Mouse (Mus musculus) hematopoietic multipotent progenitor cell, adult 10-12 weeks (in vitro differentiated cells): ENCODE measurements around the gene Slc17a7. TPM values are rescaled to one million over a fixed set of nuclear protein-coding genes. Genes with fewer than 3 reads are reported as not detected.

Experiments
- polyA plus RNA-seq: library from polyadenylated mRNA; stranded (reverse); fragments of >175 nt; gene quantifications from 2 replicates; pipeline ENCODE4 v1.2.3, GENCODE M21; 2012; ENCODE audit warnings: low replicate concordance

Gene Slc17a7
- 0.10 and 0.24 TPM in 2 replicates for polyA plus RNA-seq

GRCm38 (mm10) chr7:45163735-45164490, at the start of gene Slc17a7:
Gene Slc17a7, plus strand, starts transcription at chr7:45163949.

DNA sequence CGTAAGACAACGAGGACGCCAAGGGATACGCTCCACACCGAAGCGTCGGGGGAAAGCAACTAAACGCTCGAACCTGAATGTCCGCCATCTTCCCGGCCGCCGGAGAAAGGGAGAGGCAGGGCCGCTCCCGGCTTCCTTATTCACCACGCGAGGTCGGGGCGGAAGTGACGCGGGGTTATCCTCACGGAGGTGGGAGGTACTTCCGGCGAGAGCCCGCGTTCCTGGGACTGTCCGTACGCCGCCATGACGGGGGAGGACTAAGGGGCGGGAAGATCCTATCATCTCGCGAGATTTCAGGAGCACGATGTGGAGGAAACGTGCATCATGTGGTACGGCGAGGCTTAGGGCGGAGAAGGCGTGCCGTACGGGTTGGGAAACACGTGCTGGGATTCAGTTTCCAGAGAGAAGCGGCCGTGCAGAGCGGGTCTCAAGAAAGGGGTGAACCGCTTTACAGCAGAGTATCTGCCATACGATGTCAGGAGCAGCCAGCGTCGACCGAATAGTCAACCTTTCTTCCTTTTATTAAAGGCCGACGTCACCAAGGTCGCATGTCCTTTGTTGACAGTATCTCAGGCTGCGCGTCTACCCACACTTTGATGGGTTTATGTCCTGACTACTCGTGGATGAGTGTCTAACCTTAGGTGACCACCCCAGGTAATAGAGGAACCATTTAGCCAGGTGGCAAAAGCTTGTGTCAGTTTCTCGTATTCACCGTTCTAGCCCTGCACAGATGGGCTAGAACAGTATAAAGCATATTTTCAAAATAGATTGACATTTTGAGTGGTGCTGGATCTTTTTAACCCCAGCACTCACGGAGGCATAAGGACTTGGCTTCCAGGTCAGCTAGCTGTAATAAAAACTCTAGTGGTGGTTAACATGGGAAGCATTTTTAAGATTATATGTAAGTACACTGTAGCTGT, 39.3 kb upstream of the Slc17a7 start, which contains the start of gene Rps11:
TSS of gene Rps11 (minus strand) at position 216 of the 920 bp plus-strand sequence.

DNA sequence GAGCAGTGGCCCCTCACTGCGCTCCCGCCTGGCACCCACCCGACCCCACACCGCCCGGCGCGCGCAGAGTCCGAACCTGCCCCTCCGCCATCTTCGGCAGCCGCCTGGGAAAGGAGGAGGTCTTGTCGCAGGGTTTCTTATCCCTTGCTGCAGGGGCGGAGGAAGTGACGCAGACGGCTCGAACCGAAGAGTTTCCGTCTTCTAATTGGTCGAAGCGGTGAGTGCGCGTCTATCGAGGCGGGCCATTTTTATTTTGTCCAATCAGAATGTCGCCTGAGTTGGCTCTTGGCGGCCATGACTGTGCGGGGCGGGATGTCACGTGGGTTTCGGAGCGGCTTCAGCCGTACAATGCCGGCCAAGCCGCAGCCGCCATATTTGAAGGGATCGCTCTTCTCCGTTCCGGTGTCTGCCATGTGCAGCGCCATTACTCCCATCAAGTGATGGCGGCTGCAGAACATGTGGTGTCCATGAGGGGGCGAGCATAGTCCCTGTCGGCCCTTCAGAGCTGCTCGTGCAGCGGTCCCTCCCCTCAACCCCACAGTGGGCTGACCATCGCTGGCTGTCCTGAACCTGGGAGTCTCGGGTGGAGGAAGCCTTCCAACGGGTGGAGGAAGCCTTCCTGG, 35.0 kb upstream of the Slc17a7 start, which contains the start of gene Rpl13a:
TSS of gene Rpl13a (minus strand) at position 138 of the 623 bp plus-strand sequence.

DNA sequence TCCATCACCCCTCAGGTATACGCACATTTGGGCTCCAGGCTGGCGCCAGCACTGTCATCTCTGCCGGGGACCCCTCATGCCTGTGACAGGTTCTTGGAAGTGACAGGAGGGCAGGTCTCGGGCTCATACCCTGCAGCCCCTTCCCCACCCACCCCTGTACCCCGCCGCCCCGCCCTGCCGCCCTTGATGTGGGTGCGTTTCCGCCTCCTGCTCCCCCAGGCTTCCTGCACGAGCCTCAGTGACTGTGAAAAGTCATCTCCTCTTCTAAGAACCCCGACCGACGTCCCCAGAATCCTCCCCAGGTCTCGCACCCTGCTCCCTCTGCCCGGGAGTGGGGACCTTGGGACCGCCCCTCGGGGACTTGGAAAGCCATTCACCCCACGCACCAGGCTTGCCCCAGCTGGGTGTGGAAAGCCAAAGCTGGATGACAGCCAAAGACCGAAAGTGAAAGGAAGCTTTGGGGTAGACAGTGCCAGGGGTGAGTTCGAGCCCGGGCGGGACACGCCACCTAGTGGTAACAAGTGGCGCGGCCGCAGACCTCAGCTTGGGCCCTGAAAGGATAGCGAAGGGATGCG, 27.7 kb upstream of the Slc17a7 start, which contains the start of the genes Gm45713 and Flt3l:
TSS of gene Gm45713 (minus strand) at position 239 of the 575 bp plus-strand sequence.
TSS of gene Flt3l (minus strand) at position 440 of the 575 bp plus-strand sequence.

GRCm38 (mm10) chr7:45154096-45154992, 9.4 kb upstream of the Slc17a7 start, which contains the start of the genes Pih1d1 and Aldh16a1:
Gene Pih1d1, plus strand, starts transcription at chr7:45154303.
Gene Aldh16a1, minus strand, starts transcription at chr7:45154584.

DNA sequence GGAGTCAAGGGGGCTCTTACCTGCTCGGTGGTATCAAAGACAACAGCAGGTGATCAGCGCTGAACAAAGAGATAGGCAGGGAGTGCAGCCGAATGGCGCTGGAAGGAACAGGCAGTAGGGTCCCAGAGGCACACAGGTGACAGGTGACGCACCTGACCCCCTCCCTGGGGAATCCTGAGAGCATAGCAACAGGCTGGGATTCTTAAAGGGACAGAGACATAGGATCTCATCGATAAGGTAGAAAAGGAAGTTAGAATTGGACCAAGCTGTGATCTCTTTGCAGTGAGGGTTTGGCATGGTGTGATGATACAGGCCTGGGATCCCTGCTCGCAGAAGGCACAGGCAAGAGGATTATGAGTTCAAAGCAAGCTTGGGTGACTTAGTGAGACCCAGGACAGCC, 15.7 kb downstream of the Slc17a7 start, which contains the start of gene Gfy:
TSS of gene Gfy (minus strand) at position 101 of the 400 bp plus-strand sequence.

GRCm38 (mm10) chr7:45180896-45181477, 17.2 kb downstream of the Slc17a7 start, which contains the start of gene Pth2:
Gene Pth2, plus strand, starts transcription at chr7:45180995.

DNA sequence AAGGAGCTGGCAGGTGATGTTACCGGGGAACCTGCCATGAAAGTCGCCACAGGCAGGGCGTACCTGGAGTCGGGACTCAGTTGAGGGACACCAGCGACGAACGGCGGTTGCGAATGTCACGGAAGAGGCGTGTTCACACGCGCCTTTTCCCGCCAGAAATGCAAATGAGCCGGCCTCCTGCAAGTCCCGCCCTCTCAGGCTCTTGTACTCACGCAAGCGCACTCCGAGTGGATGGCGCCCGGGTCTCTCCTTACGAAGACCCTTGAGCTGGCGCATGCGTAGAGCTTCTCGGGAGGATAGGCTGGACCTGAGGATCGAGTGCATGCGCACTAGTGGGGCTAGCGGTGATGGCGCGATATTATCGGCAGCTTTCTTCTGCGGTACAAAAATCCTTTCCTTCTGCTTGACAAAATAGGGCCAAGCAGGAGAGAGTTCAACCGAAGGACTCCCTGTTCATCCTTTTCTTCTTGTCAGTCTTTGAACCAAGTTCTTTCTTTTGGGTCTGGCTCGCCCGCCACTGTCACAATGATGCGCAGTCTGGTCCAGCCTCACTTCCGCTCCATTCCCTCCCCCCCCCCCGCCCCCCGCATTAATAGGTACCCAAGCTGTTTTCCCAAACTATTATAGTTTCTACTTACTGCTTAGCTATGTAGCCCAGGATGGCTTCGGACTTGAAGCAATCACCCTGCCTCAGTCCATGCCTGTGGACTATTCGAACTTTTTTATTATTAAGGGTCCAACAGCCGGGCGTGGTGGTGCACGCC, 40.8 kb downstream of the Slc17a7 start, which contains the start of gene Ccdc155:
TSS of gene Ccdc155 (minus strand) at position 513 of the 764 bp plus-strand sequence.

DNA sequence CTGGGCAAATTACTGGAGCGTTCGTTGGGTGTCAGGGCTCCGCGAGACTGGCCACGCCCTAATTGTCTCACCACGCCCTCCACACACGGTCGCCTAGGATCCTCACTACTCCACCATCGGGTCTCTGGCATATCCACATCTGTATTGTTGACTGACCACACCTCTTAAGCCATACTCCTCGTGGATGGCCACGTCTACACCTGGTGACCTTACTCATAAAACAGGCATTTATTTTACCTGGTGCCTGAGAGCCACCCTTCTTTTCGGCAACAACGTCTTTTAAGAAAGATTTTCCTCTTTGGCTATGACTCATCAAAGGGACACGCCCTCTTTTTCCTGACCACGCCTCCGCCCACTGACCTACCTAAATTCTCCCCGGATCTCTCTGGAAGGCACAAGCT, 48.1 kb downstream of the Slc17a7 start, which contains the start of gene Dkkl1:
TSS of gene Dkkl1 (minus strand) at position 297 of the 401 bp plus-strand sequence.

DNA sequence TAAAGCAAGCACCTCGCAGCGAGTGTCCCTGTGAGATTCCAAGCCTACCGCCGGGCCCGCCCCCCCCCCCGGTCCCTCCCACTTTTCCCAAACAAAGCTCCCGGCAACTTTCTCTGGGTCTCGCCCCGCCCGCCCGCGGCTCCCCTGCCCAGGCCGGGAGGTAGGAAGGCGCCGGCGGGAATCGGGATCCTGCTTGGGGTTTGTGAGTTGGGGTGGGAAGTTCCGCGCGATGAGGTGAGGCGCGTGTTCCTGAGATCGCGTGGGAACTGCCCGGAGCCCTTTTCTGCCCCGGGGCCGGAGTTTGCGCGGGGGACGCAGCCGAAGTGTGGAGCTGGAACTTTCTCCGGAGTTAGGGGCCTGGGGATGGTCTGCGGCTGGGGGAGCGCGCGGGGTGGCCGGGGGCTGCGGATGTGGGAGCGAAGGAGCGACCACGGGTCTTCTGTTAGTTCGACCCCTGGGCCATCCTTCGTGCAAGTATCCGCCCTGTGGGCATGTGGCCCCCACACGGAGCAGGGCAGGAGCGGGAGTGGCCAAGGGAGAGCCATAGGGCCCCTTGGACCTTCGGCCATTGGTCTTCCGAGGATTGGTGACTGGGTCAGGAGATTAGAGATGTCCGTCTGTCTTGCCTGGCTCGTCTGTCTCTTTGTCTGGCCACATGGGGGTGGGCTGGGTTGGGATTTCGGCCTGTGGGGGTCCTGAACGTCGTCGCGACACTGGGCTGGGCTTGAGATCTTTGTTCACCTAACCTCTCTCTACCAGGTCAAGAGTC, 52.1 kb downstream of the Slc17a7 start, which contains the start of gene Tead2:
TSS of gene Tead2 (plus strand) at position 81 of the 769 bp plus-strand sequence.

Other genes starting within 250 kb of the Slc17a7 start
- 86.3 and 94.0 TPM in 2 replicates for gene Ap2a1, start 234.5 kb upstream of the Slc17a7 start, polyA plus RNA-seq
- gene Tsks, start 220.7 kb upstream of the Slc17a7 start, polyA plus RNA-seq: 0.29 TPM in 1 of 2 replicates, not detected in the other
- gene Cpt1c, start 189.1 kb upstream of the Slc17a7 start, polyA plus RNA-seq: 0.16 and 0.33 TPM in 2 replicates
- gene Prmt1, start 177.4 kb upstream of the Slc17a7 start, polyA plus RNA-seq: 20.1 and 51.4 TPM in 2 replicates
- 121 and 237 TPM in 2 replicates for gene Irf3, start 166.3 kb upstream of the Slc17a7 start, polyA plus RNA-seq
- 98.8 and 137 TPM in 2 replicates for gene Bcl2l12, start 165.2 kb upstream of the Slc17a7 start, polyA plus RNA-seq
- gene Scaf1, start 147.6 kb upstream of the Slc17a7 start, polyA plus RNA-seq: 147 and 361 TPM in 2 replicates
- gene Rras, start 146.0 kb upstream of the Slc17a7 start, polyA plus RNA-seq: 20.4 and 47.3 TPM in 2 replicates
- 91.8 and 211 TPM in 2 replicates for gene Prr12, start 111.1 kb upstream of the Slc17a7 start, polyA plus RNA-seq
- gene Nosip, start 101.5 kb upstream of the Slc17a7 start, polyA plus RNA-seq: 110 and 117 TPM in 2 replicates
- gene Prrg2, start 101.3 kb upstream of the Slc17a7 start, polyA plus RNA-seq: 21.9 and 40.2 TPM in 2 replicates
- gene Rcn3, start 71.7 kb upstream of the Slc17a7 start, polyA plus RNA-seq: 45.4 and 68.2 TPM in 2 replicates
- 210 and 322 TPM in 2 replicates for gene Fcgrt, start 60.1 kb upstream of the Slc17a7 start, polyA plus RNA-seq
- gene Rps11, start 39.5 kb upstream of the Slc17a7 start, polyA plus RNA-seq: 79.7 and 146 TPM in 2 replicates
- gene Rpl13a, start 35.2 kb upstream of the Slc17a7 start, polyA plus RNA-seq: 6,038 and 6,758 TPM in 2 replicates
- gene Gm45713, start 27.7 kb upstream of the Slc17a7 start, polyA plus RNA-seq: 0.59 and 3.0 TPM in 2 replicates
- gene Flt3l, start 27.5 kb upstream of the Slc17a7 start, polyA plus RNA-seq: 106 and 107 TPM in 2 replicates
- 35.7 and 44.2 TPM in 2 replicates for gene Pih1d1, start 9.6 kb upstream of the Slc17a7 start, polyA plus RNA-seq
- 98.2 and 154 TPM in 2 replicates for gene Aldh16a1, start 9.4 kb upstream of the Slc17a7 start, polyA plus RNA-seq
- gene Gfy, start 15.6 kb downstream of the Slc17a7 start, polyA plus RNA-seq: 0.10 TPM in 1 of 2 replicates, not detected in the other
- gene Pth2, start 17.0 kb downstream of the Slc17a7 start, polyA plus RNA-seq: not detected in 2 replicates
- gene Ccdc155, start 40.9 kb downstream of the Slc17a7 start, polyA plus RNA-seq: 0.47 and 0.54 TPM in 2 replicates
- 13.5 and 29.6 TPM in 2 replicates for gene Dkkl1, start 48.2 kb downstream of the Slc17a7 start, polyA plus RNA-seq
- 0.09 and 0.62 TPM in 2 replicates for gene Tead2, start 51.8 kb downstream of the Slc17a7 start, polyA plus RNA-seq
- 1,076 and 1,868 TPM in 2 replicates for gene Cd37, start 75.2 kb downstream of the Slc17a7 start, polyA plus RNA-seq
- not detected in 2 replicates for gene Slc6a16, start 77.1 kb downstream of the Slc17a7 start, polyA plus RNA-seq
- gene Slc6a21, start 113.6 kb downstream of the Slc17a7 start, polyA plus RNA-seq: 0.34 and 0.58 TPM in 2 replicates
- 6.9 and 12.1 TPM in 2 replicates for gene Trpm4, start 169.8 kb downstream of the Slc17a7 start, polyA plus RNA-seq
- gene Hrc, start 171.3 kb downstream of the Slc17a7 start, polyA plus RNA-seq: not detected in 2 replicates
- gene Ppfia3, start 203.1 kb downstream of the Slc17a7 start, polyA plus RNA-seq: 0.28 and 2.0 TPM in 2 replicates
- gene Lin7b, start 206.6 kb downstream of the Slc17a7 start, polyA plus RNA-seq: 0.53 TPM in 1 of 2 replicates, not detected in the other
- 628 and 1,029 TPM in 2 replicates for gene Snrnp70, start 231.8 kb downstream of the Slc17a7 start, polyA plus RNA-seq
- gene Kcna7, start 241.7 kb downstream of the Slc17a7 start, polyA plus RNA-seq: not detected in 2 replicates
- gene Ntf5, start 249.7 kb downstream of the Slc17a7 start, polyA plus RNA-seq: 0.08 and 0.28 TPM in 2 replicates